Comparison of ENCODE assay signal across 15 mouse cellular contexts in the genomic region with DNA sequence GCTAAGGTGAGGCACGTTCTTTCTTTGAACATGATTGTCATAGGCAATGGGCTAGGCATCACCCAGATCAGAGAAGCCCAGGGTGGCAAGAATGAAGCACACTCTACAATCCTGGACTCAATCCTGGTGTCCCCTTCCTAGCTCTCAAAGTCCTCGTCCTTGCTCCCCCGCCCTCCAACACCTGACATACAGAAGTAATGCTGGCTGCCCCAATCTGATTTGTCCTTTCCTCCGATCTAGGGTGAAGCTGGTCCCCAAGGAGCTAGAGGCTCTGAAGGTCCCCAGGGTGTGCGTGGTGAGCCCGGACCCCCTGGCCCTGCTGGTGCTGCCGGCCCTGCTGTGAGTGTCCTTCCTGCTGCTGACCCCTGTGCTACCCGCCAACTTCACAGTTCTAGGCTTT. TPM values are rescaled to one million over a fixed set of nuclear protein-coding genes. Genes with fewer than 3 reads are reported as not detected.
A peak's percentile ranks its signal among the peaks of the same experiment; 100 is the strongest.
DNase-seq lines count a peak whose midpoint lies in the region; ATAC-seq and TF ChIP-seq lines count a peak whose summit lies in the region.
"Had no signal": no experiment of that assay in that cellular context is flagged by ENCODE, and none has a peak within 500 bp of the region (broad histone marks: within the 10 kb centered on the region; RNA-seq: fewer than 3 reads in every experiment).

No protein-coding gene starts in this region.

- no peak for DNase-seq in heart, embryonic 10.5 days (ENCODE audit: low spot score)
- DNase-seq in limb, embryonic 10.5 days (ENCODE audit: low spot score), result no peak
- no peak for DNase-seq in limb, embryonic 14.5 days (ENCODE audit: low spot score)
- no peak for DNase-seq in frontal cortex, postnatal 10 days (ENCODE audit: low spot score in 2 of 2)
- DNase-seq: lung, adult 18-20 months; thymus, adult 18-20 months had no signal

- no peak for ATAC-seq in heart, embryonic 14.5 days (ENCODE audit: insufficient number of reproducible peaks, insufficient read depth, low FRiP score, low read depth)
- no peak for ATAC-seq in limb, embryonic 13.5 days (ENCODE audit: low FRiP score, low read depth)
- ATAC-seq in limb, embryonic 14.5 days (ENCODE audit: low FRiP score, low read depth), result no peak
- no peak for ATAC-seq in midbrain, embryonic 13.5 days
- ATAC-seq: inflammation-experienced regulatory T-cells, adult 6 months had no signal

- H3K27ac ChIP-seq in heart, embryonic 14.5 days (replicated peaks in 1 of 2; ENCODE audit: control insufficient read depth in 1 of 2, insufficient read depth in 1 of 2, low read depth in 2 of 2, low read length in 2 of 2), result peak overlapping the region; percentile 0 to 38; a peak in 2 of 4 replicates
- H3K27ac ChIP-seq in heart, embryonic 10.5 days, result no peak overlapping the region
- H3K27ac ChIP-seq in limb, embryonic 13.5 days, result peak overlapping the region; percentile 45; the same call in 1 of the 2 replicates
- no peak overlapping the region for H3K27ac ChIP-seq in limb, embryonic 10.5 days
- peak overlapping the region; percentile 93 for H3K27ac ChIP-seq in limb, embryonic 14.5 days (replicated peaks; ENCODE audit: low read depth, low read length)
- no peak overlapping the region for H3K27ac ChIP-seq in midbrain, embryonic 13.5 days
- H3K27ac ChIP-seq: hindbrain, embryonic 12.5 days; midbrain, embryonic 12.5 days; neural tube, embryonic 15.5 days had no signal

- peaks cover 55% of the 10 kb centered on the region; the same call in 1 of the 2 replicates for H3K36me3 ChIP-seq in heart, embryonic 14.5 days (ENCODE audit: control insufficient read depth, insufficient read depth, low read length)
- peaks cover 30% of the 10 kb centered on the region for H3K36me3 ChIP-seq in heart, embryonic 10.5 days
- peaks cover 87% of the 10 kb centered on the region for H3K36me3 ChIP-seq in limb, embryonic 13.5 days
- H3K36me3 ChIP-seq in limb, embryonic 10.5 days, result peaks cover 76% of the 10 kb centered on the region
- peaks cover 90% of the 10 kb centered on the region for H3K36me3 ChIP-seq in limb, embryonic 14.5 days (ENCODE audit: control insufficient read depth, insufficient read depth, low read length)
- no peaks in the 10 kb centered on the region for H3K36me3 ChIP-seq in midbrain, embryonic 13.5 days
- H3K36me3 ChIP-seq: midbrain, embryonic 12.5 days; neural tube, embryonic 15.5 days had no signal

- H3K4me3 ChIP-seq in heart, embryonic 14.5 days (ENCODE audit: control insufficient read depth in 1 of 2, insufficient read depth in 1 of 2, low read depth in 1 of 2, low read length in 2 of 2), result no peak overlapping the region
- no peak overlapping the region for H3K4me3 ChIP-seq in heart, embryonic 10.5 days
- no peak overlapping the region for H3K4me3 ChIP-seq in limb, embryonic 13.5 days
- no peak overlapping the region for H3K4me3 ChIP-seq in limb, embryonic 10.5 days
- no peak overlapping the region for H3K4me3 ChIP-seq in limb, embryonic 14.5 days (replicated peaks; ENCODE audit: low read length)
- H3K4me3 ChIP-seq in midbrain, embryonic 13.5 days (replicated peaks), result no peak overlapping the region
- H3K4me3 ChIP-seq: heart, embryonic 12.5 days; hindbrain, embryonic 12.5 days; midbrain, embryonic 12.5 days; neural tube, embryonic 15.5 days had no signal

- peak overlapping the region; percentile 2; the same call in 1 of the 2 replicates for H3K4me2 ChIP-seq in heart, embryonic 14.5 days (ENCODE audit: low read length)
- H3K4me2 ChIP-seq in limb, embryonic 13.5 days (replicated peaks), result peak overlapping the region; percentile 89
- peak overlapping the region; percentile 73; the same call in 1 of the 2 replicates for H3K4me2 ChIP-seq in limb, embryonic 14.5 days (replicated peaks; ENCODE audit: low read depth, low read length, severe bottlenecking)
- no peak overlapping the region for H3K4me2 ChIP-seq in midbrain, embryonic 13.5 days (replicated peaks)
- H3K4me2 ChIP-seq: heart, embryonic 12.5 days; hindbrain, embryonic 12.5 days; midbrain, embryonic 12.5 days; neural tube, embryonic 15.5 days had no signal

- H3K4me1 ChIP-seq in heart, embryonic 14.5 days (ENCODE audit: control insufficient read depth in 2 of 2, insufficient read depth in 2 of 2, low read length in 2 of 2), result peaks cover 0 to 2% of the 10 kb centered on the region in 2 experiments; a peak in 1 of 4 replicates
- peaks cover 14% of the 10 kb centered on the region for H3K4me1 ChIP-seq in heart, embryonic 10.5 days
- peaks cover 31% of the 10 kb centered on the region for H3K4me1 ChIP-seq in limb, embryonic 13.5 days
- H3K4me1 ChIP-seq in limb, embryonic 10.5 days, result peaks cover 21% of the 10 kb centered on the region
- H3K4me1 ChIP-seq in limb, embryonic 14.5 days (ENCODE audit: control insufficient read depth, insufficient read depth, low read length), result peaks cover 21% of the 10 kb centered on the region
- H3K4me1 ChIP-seq in midbrain, embryonic 13.5 days (replicated peaks), result peaks cover 11% of the 10 kb centered on the region

- no peak overlapping the region; the same call in 1 of the 2 replicates for H3K9ac ChIP-seq in heart, embryonic 14.5 days (ENCODE audit: low read length)
- H3K9ac ChIP-seq in limb, embryonic 13.5 days, result no peak overlapping the region; the same call in 1 of the 2 replicates
- peak overlapping the region; percentile 40 for H3K9ac ChIP-seq in limb, embryonic 14.5 days (ENCODE audit: low read depth, low read length, severe bottlenecking)
- no peak overlapping the region for H3K9ac ChIP-seq in midbrain, embryonic 13.5 days (replicated peaks)
- H3K9ac ChIP-seq: heart, embryonic 12.5 days; hindbrain, embryonic 12.5 days; midbrain, embryonic 12.5 days; neural tube, embryonic 15.5 days had no signal

- H3K9me3 ChIP-seq in heart, embryonic 14.5 days (ENCODE audit: control insufficient read depth, low read length), result no peaks in the 10 kb centered on the region
- no peaks in the 10 kb centered on the region for H3K9me3 ChIP-seq in heart, embryonic 10.5 days
- no peaks in the 10 kb centered on the region for H3K9me3 ChIP-seq in limb, embryonic 13.5 days
- H3K9me3 ChIP-seq in limb, embryonic 10.5 days (replicated peaks), result no peaks in the 10 kb centered on the region
- no peaks in the 10 kb centered on the region for H3K9me3 ChIP-seq in limb, embryonic 14.5 days (ENCODE audit: control insufficient read depth, low read length)
- H3K9me3 ChIP-seq in midbrain, embryonic 13.5 days, result no peaks in the 10 kb centered on the region
- H3K9me3 ChIP-seq: heart, embryonic 12.5 days; hindbrain, embryonic 12.5 days; midbrain, embryonic 12.5 days; neural tube, embryonic 15.5 days had no signal

- TF ChIP-seq POLR2A in limb, embryonic 14.5 days (IDR thresholded peaks at IDR 0.05; ENCODE audit: borderline replicate concordance, extremely low read depth, insufficient read depth, insufficient read length), result no peak

- WGBS in heart, embryonic 14.5 days, result 83% methylated on average over 8 of the region's 8 CpGs
- WGBS in heart, embryonic 10.5 days, result 75% methylated on average over 8 of the region's 8 CpGs
- WGBS in limb, embryonic 13.5 days, result 82% methylated on average over 8 of the region's 8 CpGs
- WGBS in limb, embryonic 10.5 days, result 79% methylated on average over 8 of the region's 8 CpGs
- WGBS in limb, embryonic 14.5 days, result 79% methylated on average over 8 of the region's 8 CpGs
- 82% methylated on average over 8 of the region's 8 CpGs for WGBS in midbrain, embryonic 13.5 days

- H3K27me3 ChIP-seq in heart, embryonic 14.5 days (ENCODE audit: control insufficient read depth, insufficient read depth, low read length), result peaks cover 40% of the 10 kb centered on the region
- peaks cover 92% of the 10 kb centered on the region for H3K27me3 ChIP-seq in heart, embryonic 10.5 days (ENCODE audit: insufficient read depth, poor library complexity, severe bottlenecking)
- peaks cover 3% of the 10 kb centered on the region; the same call in 1 of the 2 replicates for H3K27me3 ChIP-seq in limb, embryonic 13.5 days
- H3K27me3 ChIP-seq in limb, embryonic 10.5 days (ENCODE audit: low read depth, poor library complexity, severe bottlenecking), result peaks cover 36% of the 10 kb centered on the region
- H3K27me3 ChIP-seq in limb, embryonic 14.5 days (ENCODE audit: control insufficient read depth, insufficient read depth, low read length), result no peaks in the 10 kb centered on the region
- peaks cover 59% of the 10 kb centered on the region for H3K27me3 ChIP-seq in midbrain, embryonic 13.5 days

RNA-seq across cellular contexts. Expression of gene Col1a1, which starts 5.8 kb away (rescaled TPM):
- 447 and 511 TPM in 2 replicates for polyA plus RNA-seq in heart, embryonic 14.5 days (2014; fragmentation: Nextera tagmentation; extraction: Ambion mirVana)
- 146 and 311 TPM in 2 replicates for polyA plus RNA-seq in heart, embryonic 10.5 days (2016; fragmentation: Nextera tagmentation; extraction: Ambion mirVana)
- polyA plus RNA-seq in limb, embryonic 13.5 days (2015; fragmentation: Nextera tagmentation; extraction: Ambion mirVana), result 1,007 and 1,170 TPM in 2 replicates
- polyA plus RNA-seq in limb, embryonic 10.5 days (2016; fragmentation: Nextera tagmentation; extraction: Ambion mirVana), result 81.4 and 104 TPM in 2 replicates
- 1,421 and 1,570 TPM in 2 replicates for polyA plus RNA-seq in limb, embryonic 14.5 days (2012; rRNA removed)
- 2,528 and 2,873 TPM in 2 replicates for polyA plus RNA-seq in limb, embryonic 14.5 days (2014; fragmentation: Nextera tagmentation; extraction: Ambion mirVana)
- 51.5 and 68.9 TPM in 2 replicates for polyA plus RNA-seq in midbrain, embryonic 13.5 days (2015; fragmentation: Nextera tagmentation; extraction: Ambion mirVana)

RNA-seq across cellular contexts. Expression of gene Hils1, which starts 25.6 kb away (rescaled TPM):
- polyA plus RNA-seq in heart, embryonic 14.5 days (2014; fragmentation: Nextera tagmentation; extraction: Ambion mirVana), result 0.24 TPM in 2 replicates
- 0.22 TPM in 1 of 2 replicates, not detected in the other for polyA plus RNA-seq in heart, embryonic 10.5 days (2016; fragmentation: Nextera tagmentation; extraction: Ambion mirVana)
- not detected in 2 replicates for polyA plus RNA-seq in limb, embryonic 13.5 days (2015; fragmentation: Nextera tagmentation; extraction: Ambion mirVana)
- polyA plus RNA-seq in limb, embryonic 10.5 days (2016; fragmentation: Nextera tagmentation; extraction: Ambion mirVana), result not detected in 2 replicates
- 0.41 and 0.58 TPM in 2 replicates for polyA plus RNA-seq in limb, embryonic 14.5 days (2012; rRNA removed)
- polyA plus RNA-seq in limb, embryonic 14.5 days (2014; fragmentation: Nextera tagmentation; extraction: Ambion mirVana), result 0.29 TPM in 1 of 2 replicates, not detected in the other
- polyA plus RNA-seq in midbrain, embryonic 13.5 days (2015; fragmentation: Nextera tagmentation; extraction: Ambion mirVana), result not detected in 2 replicates
- polyA plus RNA-seq: heart, embryonic 12.5 days; hindbrain, embryonic 12.5 days; inflammation-experienced regulatory T-cells, adult 6 months; liver, adult 2 months; midbrain, embryonic 12.5 days; neural tube, embryonic 15.5 days had no signal

RNA-seq across cellular contexts. Expression of gene Sgca, which starts 34.4 kb away (rescaled TPM):
- polyA plus RNA-seq in heart, embryonic 14.5 days (2014; fragmentation: Nextera tagmentation; extraction: Ambion mirVana), result 34.6 and 36.7 TPM in 2 replicates
- 12.5 and 25.8 TPM in 2 replicates for polyA plus RNA-seq in heart, embryonic 10.5 days (2016; fragmentation: Nextera tagmentation; extraction: Ambion mirVana)
- polyA plus RNA-seq in limb, embryonic 13.5 days (2015; fragmentation: Nextera tagmentation; extraction: Ambion mirVana), result 6.1 and 7.1 TPM in 2 replicates
- polyA plus RNA-seq in limb, embryonic 10.5 days (2016; fragmentation: Nextera tagmentation; extraction: Ambion mirVana), result 0.23 TPM in 1 of 2 replicates, not detected in the other
- 19.4 and 32.9 TPM in 2 replicates for polyA plus RNA-seq in limb, embryonic 14.5 days (2012; rRNA removed)
- 9.1 and 10.2 TPM in 2 replicates for polyA plus RNA-seq in limb, embryonic 14.5 days (2014; fragmentation: Nextera tagmentation; extraction: Ambion mirVana)
- polyA plus RNA-seq in midbrain, embryonic 13.5 days (2015; fragmentation: Nextera tagmentation; extraction: Ambion mirVana), result 0.17 TPM in 1 of 2 replicates, not detected in the other
- polyA plus RNA-seq: inflammation-experienced regulatory T-cells, adult 6 months; liver, adult 2 months; midbrain, embryonic 12.5 days had no signal

RNA-seq across cellular contexts. Expression of gene Ppp1r9b, which starts 49.1 kb away (rescaled TPM):
- 8.1 and 8.6 TPM in 2 replicates for polyA plus RNA-seq in heart, embryonic 14.5 days (2014; fragmentation: Nextera tagmentation; extraction: Ambion mirVana)
- 8.5 and 12.5 TPM in 2 replicates for polyA plus RNA-seq in heart, embryonic 10.5 days (2016; fragmentation: Nextera tagmentation; extraction: Ambion mirVana)
- 11.4 and 11.8 TPM in 2 replicates for polyA plus RNA-seq in limb, embryonic 13.5 days (2015; fragmentation: Nextera tagmentation; extraction: Ambion mirVana)
- polyA plus RNA-seq in limb, embryonic 10.5 days (2016; fragmentation: Nextera tagmentation; extraction: Ambion mirVana), result 9.9 and 10.8 TPM in 2 replicates
- polyA plus RNA-seq in limb, embryonic 14.5 days (2012; rRNA removed), result 32.8 and 34.6 TPM in 2 replicates
- polyA plus RNA-seq in limb, embryonic 14.5 days (2014; fragmentation: Nextera tagmentation; extraction: Ambion mirVana), result 17.3 and 17.9 TPM in 2 replicates
- 17.4 and 17.8 TPM in 2 replicates for polyA plus RNA-seq in midbrain, embryonic 13.5 days (2015; fragmentation: Nextera tagmentation; extraction: Ambion mirVana)

Comparison
In these comparisons a context has a peak if more than half of its experiments do, and no peak if none do; other contexts are left out.
1. H3K27ac ChIP-seq: peak in heart, embryonic 14.5 days (2 of 2), limb, embryonic 13.5 days (single experiment) and limb, embryonic 14.5 days (single experiment); none in heart, embryonic 10.5 days (single experiment), limb, embryonic 10.5 days (single experiment) and midbrain, embryonic 13.5 days (single experiment).